Mouse (Mus musculus): ENCODE measurements around the gene Ebf1.

- no peak for TF ChIP-seq CTCF (IDR thresholded peaks at IDR 0.05; ENCODE audit: insufficient read depth, low read depth, low read length)
- no peak for TF ChIP-seq POLR2A (IDR thresholded peaks at IDR 0.05; ENCODE audit: insufficient read depth, low read depth, low read length)
Observed at GRCm38 (mm10) chr11:45026674-45027073, 409.6 kb downstream of the Ebf1 start.

Measured in olfactory bulb, adult 2 months (tissue).